Mouse (Mus musculus) urinary bladder, postnatal 14 days (tissue): ENCODE measurements around the gene Cd151.

Experiments used
- DNase-seq: peaks from one replicate; pipeline ENCODE4 v3.0.0; 2021; ENCODE audit warnings: low spot score

Cd151 gene

GRCm38 (mm10) chr7:141457986-141458660 is 9.1 kb upstream of the Cd151 start:
- DNase-seq = no peak

- DNase-seq = no peak
Measured at GRCm38 (mm10) chr7:141458661-141459060, 8.5 kb upstream of the Cd151 start.

GRCm38 (mm10) chr7:141459301-141459711 is 7.9 kb upstream of the Cd151 start:
- DNase-seq = no peak

GRCm38 (mm10) chr7:141460001-141460390 is 7.2 kb upstream of the Cd151 start:
- no peak for DNase-seq

- DNase-seq = no peak
Measured at GRCm38 (mm10) chr7:141460391-141461113, 6.6 kb upstream of the Cd151 start, which contains the start of gene Cracr2b. Cracr2b (plus strand) TSS chr7:141461094.

GRCm38 (mm10) chr7:141461521-141462332 is 5.5 kb upstream of the Cd151 start:
- no peak for DNase-seq

- no peak for DNase-seq
Measured at GRCm38 (mm10) chr7:141462333-141462821, 4.8 kb upstream of the Cd151 start.

GRCm38 (mm10) chr7:141463824-141464602 is 3.2 kb upstream of the Cd151 start:
- DNase-seq = no peak

GRCm38 (mm10) chr7:141464603-141465201 is 2.5 kb upstream of the Cd151 start:
- peak; percentile 67 for DNase-seq

- no peak for DNase-seq
Measured at GRCm38 (mm10) chr7:141465388-141466044, 1.7 kb upstream of the Cd151 start.

GRCm38 (mm10) chr7:141466045-141466394 is 1.2 kb upstream of the Cd151 start:
- DNase-seq = no peak

- DNase-seq = no peak
Measured at GRCm38 (mm10) chr7:141466607-141467148, 514 bp upstream of the Cd151 start.

- no peak for DNase-seq
Measured at GRCm38 (mm10) chr7:141468164-141468521, 951 bp downstream of the Cd151 start.

- DNase-seq = peak; percentile 78
Measured at GRCm38 (mm10) chr7:141468522-141469211, 1.5 kb downstream of the Cd151 start.

GRCm38 (mm10) chr7:141469352-141469751 is 2.2 kb downstream of the Cd151 start:
- DNase-seq = no peak

GRCm38 (mm10) chr7:141469901-141470636 is 2.9 kb downstream of the Cd151 start:
- DNase-seq = no peak

- DNase-seq = no peak
Measured at GRCm38 (mm10) chr7:141470637-141470944, 3.4 kb downstream of the Cd151 start.

GRCm38 (mm10) chr7:141471236-141471635 is 4.0 kb downstream of the Cd151 start:
- DNase-seq = no peak

- no peak for DNase-seq
Measured at GRCm38 (mm10) chr7:141472226-141472625, 5.0 kb downstream of the Cd151 start.
